Mouse (Mus musculus) adrenal gland, adult 18-20 months (tissue): ENCODE results near the gene Esp31. TPM values are rescaled to one million over a fixed set of nuclear protein-coding genes. Genes with fewer than 3 reads are reported as not detected.

Experiments
- DNase-seq, 2 experiments: peaks; one replicate each; pipeline ENCODE4 v3.0.0; 2021 to 2022; ENCODE audit warnings: low spot score in 2 of 2
- long read RNA-seq, 2 experiments: library from polyadenylated mRNA; stranded (forward); transcript quantifications; one replicate each; pipeline ENCODE4 v2.0.0; 2021
- total RNA-seq, 2 experiments: library from RNA; stranded (reverse); gene quantifications; 1 replicate in 1 of 2; 2 replicates in 1 of 2; pipeline ENCODE4 v1.2.3; 2021

Gene Esp31
- total RNA-seq, result not detected
- long read RNA-seq, experiment 1, result 0 reads
- long read RNA-seq, experiment 2, result 0 reads

GRCm38 (mm10) chr17:38639147-38639546 lies at the start of gene Esp31:
Esp31 (plus strand) TSS chr17:38639447.
- DNase-seq, result no peak

Other genes with a start within 250 kb of the Esp31 start
- gene Esp36, start 219.3 kb upstream of the Esp31 start, total RNA-seq, result not detected
- not detected for gene Esp34, start 85.3 kb upstream of the Esp31 start, total RNA-seq